Mouse (Mus musculus): ENCODE measurements at regions not wholly inside any gene's neighbourhood (a gene's known extent, or its start where the extent isn't known, plus 50 kb on each side); places are given as distances from the start of the nearest gene placed in this dataset.

DNA sequence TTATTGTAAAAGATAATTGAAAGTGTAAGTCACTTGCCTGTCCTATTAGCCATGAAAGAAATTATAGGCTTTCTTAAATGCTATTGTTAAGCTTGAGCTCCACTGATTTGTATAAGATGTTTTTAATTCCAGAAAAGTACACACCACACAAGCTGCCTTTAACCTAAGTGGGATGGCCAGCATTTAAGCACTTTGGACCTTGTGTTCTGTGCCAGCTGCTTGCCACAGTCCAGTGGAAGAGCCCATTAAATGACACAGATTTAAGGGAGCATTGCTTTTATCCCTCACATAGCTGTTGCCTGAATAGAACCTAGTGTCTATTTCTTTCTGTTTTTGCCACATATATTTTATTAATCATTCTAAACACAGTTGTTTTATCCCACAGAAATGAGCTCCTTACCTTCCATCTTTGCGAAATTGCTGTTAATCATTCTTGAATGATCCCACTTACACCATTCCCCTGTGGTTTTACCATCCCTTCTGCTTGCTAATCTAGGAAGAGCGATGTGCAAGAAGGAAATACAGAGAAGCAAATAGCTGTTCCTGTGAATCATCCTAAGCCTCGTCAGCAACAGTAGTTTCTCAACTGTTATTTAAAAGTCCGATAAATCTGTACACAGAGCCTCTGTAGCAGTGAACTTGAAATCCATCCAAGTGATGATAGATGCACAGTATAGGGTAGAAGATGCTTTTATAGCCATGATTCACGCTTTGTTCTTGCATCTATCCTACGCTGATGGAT is 57.9 kb upstream of the Samsn1 start:
- DNase-seq (ENCODE audit: inconsistent ontology term), result no peak

DNA sequence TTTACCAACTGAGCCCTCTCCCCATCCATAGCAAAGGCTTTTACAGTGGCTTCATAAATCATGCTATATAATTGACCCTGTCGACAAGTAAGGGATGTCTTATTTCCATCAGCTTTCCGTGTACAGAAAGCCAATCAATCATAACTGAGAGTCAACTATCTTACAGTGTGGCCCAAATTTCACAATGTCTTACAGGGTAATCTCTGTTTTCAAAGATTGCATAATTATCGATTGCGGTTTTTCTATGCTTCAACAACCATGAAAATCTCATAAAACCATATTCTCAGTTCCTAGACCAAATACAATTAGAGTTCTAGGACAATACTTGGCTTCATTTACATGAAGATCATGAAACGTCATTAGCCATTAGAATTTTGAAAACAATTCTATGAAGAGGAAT is 56.1 kb upstream of the Samsn1 start:
- no peak for DNase-seq (ENCODE audit: inconsistent ontology term)

DNA sequence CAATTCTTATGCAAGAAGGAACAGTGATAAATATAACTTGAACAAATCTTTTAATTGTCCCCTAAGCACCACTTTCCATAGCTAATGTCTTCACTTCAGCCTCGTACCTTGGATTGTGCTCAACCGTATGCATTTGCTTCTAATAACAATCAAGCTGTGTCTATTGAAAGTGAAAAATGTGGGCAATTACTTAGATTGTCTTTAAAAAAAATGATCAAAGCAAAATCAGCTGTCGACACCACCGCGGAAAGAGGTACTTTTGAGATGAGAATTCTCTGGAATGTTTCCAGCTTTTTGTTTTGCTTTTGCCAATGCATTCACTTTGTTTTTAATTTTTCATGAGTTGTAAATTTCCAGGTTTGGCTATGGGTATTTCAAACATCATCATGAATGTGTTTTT is 54.1 kb upstream of the Samsn1 start:
- peak; percentile 88 for DNase-seq (ENCODE audit: inconsistent ontology term)

Measured in Muller cell, postnatal 12 days (primary cell).